Mouse (Mus musculus) neural tube, embryonic 15.5 days (tissue): Measurements from ENCODE around the gene C5ar2. TPM values are rescaled to one million over a fixed set of nuclear protein-coding genes. Genes with fewer than 3 reads are reported as not detected.

ENCODE experiments used
- ATAC-seq: fragments of 200-750 bp; cut with Nextera tagmentation; 2 replicates; pipeline ENCODE4 v1.8.0; 2017; ENCODE audit warnings: mild to moderate bottlenecking, moderate TSS enrichment, moderate library complexity; ENCODE audit not compliant: low FRiP score
- H3K27ac ChIP-seq: fragments of 300-500 bp; sonication (generic); replicated peaks from 2 replicates; pipeline ENCODE4 v1.5.1; 2015; ENCODE audit warnings: mild to moderate bottlenecking, inconsistent platforms
- H3K27me3 ChIP-seq: fragments of 300-500 bp; sonication (generic); replicated peaks from 2 replicates; pipeline ENCODE4 v1.6.1; 2015; ENCODE audit warnings: inconsistent platforms
- H3K36me3 ChIP-seq: fragments of 300-500 bp; sonication (generic); 2 replicates; pipeline ENCODE4 v1.6.1; 2015; ENCODE audit warnings: inconsistent platforms
- H3K4me1 ChIP-seq: fragments of 300-500 bp; sonication (generic); 2 replicates; pipeline ENCODE4 v1.6.1; 2015; ENCODE audit warnings: inconsistent platforms
- H3K4me2 ChIP-seq: fragments of 300-500 bp; sonication (generic); 2 replicates; pipeline ENCODE4 v1.6.1; 2015; ENCODE audit warnings: inconsistent platforms, mild to moderate bottlenecking, moderate library complexity
- H3K4me3 ChIP-seq: fragments of 300-500 bp; sonication (generic); replicated peaks from 2 replicates; pipeline ENCODE4 v1.5.1; 2015; ENCODE audit warnings: mild to moderate bottlenecking, inconsistent platforms
- H3K9ac ChIP-seq: fragments of 300-500 bp; sonication (generic); replicated peaks from 2 replicates; pipeline ENCODE4 v1.6.1; 2015; ENCODE audit warnings: mild to moderate bottlenecking, inconsistent platforms
- H3K9me3 ChIP-seq: fragments of 300-500 bp; sonication (generic); replicated peaks from 2 replicates; pipeline ENCODE4 v1.6.1; 2016; ENCODE audit warnings: inconsistent platforms
- WGBS: fragments of 180-500 bp; shearing (Covaris S2); methylation state at CpG from one replicate; pipeline ENCODE4 v1.1.7; 2015; ENCODE audit warnings: mixed read lengths; 5-methylcytosine and 5-hydroxymethylcytosine counted together
- polyA plus RNA-seq: library from polyadenylated mRNA; unstranded; fragments of >200 nt; fragmentation: Nextera tagmentation; extraction: Ambion mirVana; gene quantifications from 2 replicates; pipeline ENCODE4 v1.2.1, GENCODE M21; 2015

Gene C5ar2
- 0.10 and 0.22 TPM in 2 replicates for polyA plus RNA-seq

DNA sequence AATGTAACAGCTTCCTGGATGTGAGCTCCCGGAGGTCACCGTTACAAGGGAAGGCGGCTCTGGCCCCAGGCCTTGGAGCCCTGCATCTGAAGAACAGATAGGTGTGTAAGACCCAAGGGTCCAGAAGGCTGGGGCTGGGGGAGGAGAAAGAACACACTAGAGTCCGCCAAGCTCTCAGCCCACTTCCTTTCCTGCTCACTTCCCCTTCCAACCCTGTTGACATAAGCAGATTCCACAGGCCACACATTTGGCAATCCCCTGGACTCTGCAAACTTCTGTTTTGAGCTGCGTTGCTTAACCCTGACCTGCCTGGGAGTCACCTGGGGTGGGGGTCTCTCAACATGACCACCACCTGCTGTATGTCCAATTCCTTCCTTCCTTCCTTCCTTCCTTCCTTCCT is at the start of gene C5ar2:
TSS of gene C5ar2 (minus strand) at position 88 of the 400 bp plus-strand sequence.
- no peak within 1 kb of the TSS for H3K27ac ChIP-seq
- no peaks in the 10 kb centered on the region for H3K9me3 ChIP-seq
- no peak for ATAC-seq
- WGBS: 76% methylated on average over 5 of the region's 5 CpGs
- H3K27me3 ChIP-seq: no peaks in the 10 kb centered on the region
- H3K9ac ChIP-seq: no peak within 1 kb of the TSS
- H3K4me3 ChIP-seq: no peak within 1 kb of the TSS
- no peaks in the 10 kb centered on the region for H3K4me1 ChIP-seq
- H3K4me2 ChIP-seq: no peak within 1 kb of the TSS
- H3K36me3 ChIP-seq: no peaks in the 10 kb centered on the region

GRCm38 (mm10) chr7:16287791-16288190 is 43.8 kb upstream of the C5ar2 start:
- H3K4me1 ChIP-seq: peaks cover 16% of the 10 kb centered on the region
- peaks cover 9% of the 10 kb centered on the region; the same call in 1 of the 2 replicates for H3K36me3 ChIP-seq
- WGBS: 79% methylated on average over 1 of the region's 1 CpGs
- no peaks in the 10 kb centered on the region for H3K27me3 ChIP-seq
- H3K4me2 ChIP-seq: no peak overlapping the region
- ATAC-seq: no peak
- H3K27ac ChIP-seq: no peak overlapping the region
- no peak overlapping the region for H3K9ac ChIP-seq
- H3K9me3 ChIP-seq: no peaks in the 10 kb centered on the region
- H3K4me3 ChIP-seq: no peak overlapping the region

- peak overlapping the region; percentile 97 for H3K27ac ChIP-seq
- H3K4me2 ChIP-seq: peak overlapping the region; percentile 62
- no peak for ATAC-seq
- H3K9me3 ChIP-seq: no peaks in the 10 kb centered on the region
- H3K36me3 ChIP-seq: peaks cover 16% of the 10 kb centered on the region
- peak overlapping the region; percentile 66 for H3K4me3 ChIP-seq
- 78% methylated on average over 2 of the region's 2 CpGs for WGBS
- H3K9ac ChIP-seq: peak overlapping the region; percentile 58
- peaks cover 16% of the 10 kb centered on the region for H3K4me1 ChIP-seq
- H3K27me3 ChIP-seq: no peaks in the 10 kb centered on the region
Observed at GRCm38 (mm10) chr7:16287016-16287415, 43.1 kb upstream of the C5ar2 start.

- H3K27me3 ChIP-seq: no peaks in the 10 kb centered on the region
- peaks cover 23% of the 10 kb centered on the region for H3K36me3 ChIP-seq
- WGBS: 1% methylated on average over 70 of the region's 70 CpGs
- peak within 1 kb of the TSS; percentile 97 for H3K27ac ChIP-seq
- peaks cover 16% of the 10 kb centered on the region for H3K4me1 ChIP-seq
- no peaks in the 10 kb centered on the region for H3K9me3 ChIP-seq
- peak within 1 kb of the TSS; percentile 62 for H3K4me2 ChIP-seq
- H3K9ac ChIP-seq: peak within 1 kb of the TSS; percentile 58
- ATAC-seq: peak; percentile 94
- H3K4me3 ChIP-seq: peak within 1 kb of the TSS; percentile 66
Observed at GRCm38 (mm10) chr7:16286026-16286961, 42.3 kb upstream of the C5ar2 start, which contains the start of gene Ccdc9. Ccdc9 (minus strand) TSS chr7:16286795.

DNA sequence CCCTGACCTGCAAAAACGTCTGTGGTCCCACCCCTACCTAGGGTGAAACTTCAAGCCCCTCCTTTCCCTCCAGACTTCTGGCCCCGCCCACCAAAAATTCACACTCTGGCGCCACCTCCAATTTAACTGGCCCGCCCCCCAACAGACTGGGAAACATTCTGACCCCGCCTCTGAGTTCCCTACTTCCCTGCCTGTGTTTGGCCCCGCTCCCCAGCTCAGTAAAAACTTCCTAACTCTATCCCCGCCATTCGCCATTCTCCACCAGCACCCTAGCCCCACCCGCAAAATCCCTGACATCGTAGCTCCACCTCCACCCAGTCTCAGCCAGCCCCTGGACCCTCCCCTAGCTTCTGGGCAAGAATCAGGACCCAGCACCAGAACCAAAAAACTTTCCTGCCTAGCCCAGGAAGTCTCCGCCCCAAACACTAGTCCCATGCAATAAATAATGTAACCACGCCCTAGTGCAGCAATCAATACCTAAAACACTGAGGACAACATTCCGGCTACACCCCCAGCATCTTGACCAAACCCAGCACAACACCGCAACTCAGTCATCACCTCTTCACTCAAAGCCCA is 41.6 kb upstream of the C5ar2 start:
- peak; percentile 43 for ATAC-seq
- Histone ChIP-seq H3K4me1 (peaks cover 16% of the 10 kb centered on the region), H3K27me3 (no peaks in the 10 kb centered on the region), H3K4me2 (peak overlapping the region; percentile 62), H3K9me3 (no peaks in the 10 kb centered on the region), H3K9ac (no peak overlapping the region), H3K4me3 (peak overlapping the region; percentile 66), H3K27ac (peak overlapping the region; percentile 97), H3K36me3 (peaks cover 31% of the 10 kb centered on the region)
- WGBS: 7% methylated on average over 13 of the region's 14 CpGs

GRCm38 (mm10) chr7:16284904-16285303 is 41.0 kb upstream of the C5ar2 start:
- H3K9me3 ChIP-seq: no peaks in the 10 kb centered on the region
- H3K36me3 ChIP-seq: peaks cover 36% of the 10 kb centered on the region
- ATAC-seq: no peak
- H3K9ac ChIP-seq: no peak overlapping the region
- peak overlapping the region; percentile 66; the same call in 1 of the 2 replicates for H3K4me3 ChIP-seq
- WGBS: 78% methylated on average over 9 of the region's 9 CpGs
- H3K4me2 ChIP-seq: peak overlapping the region; percentile 62
- H3K27ac ChIP-seq: peak overlapping the region; percentile 97; the same call in 1 of the 2 replicates
- H3K4me1 ChIP-seq: peaks cover 16% of the 10 kb centered on the region
- no peaks in the 10 kb centered on the region for H3K27me3 ChIP-seq

DNA sequence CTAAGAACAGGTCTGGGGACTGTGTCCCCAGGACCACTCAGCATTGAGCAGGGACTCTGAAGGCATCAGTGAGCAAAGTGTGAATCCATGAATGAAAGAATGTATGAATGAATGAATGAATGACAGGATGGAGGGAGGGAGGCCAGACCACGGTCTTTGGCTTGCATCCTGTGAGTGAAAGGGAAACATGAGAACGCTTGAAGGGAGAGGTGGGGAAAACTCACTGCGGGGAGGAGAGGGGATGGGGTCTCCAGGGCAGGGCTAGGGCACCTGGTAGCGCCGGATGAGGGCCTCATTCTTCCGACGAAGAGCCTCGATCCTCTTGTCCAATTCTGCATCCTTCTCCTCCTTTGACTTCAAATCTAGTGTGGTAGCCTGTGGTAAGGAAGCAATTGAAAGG is 40.0 kb upstream of the C5ar2 start:
- Histone ChIP-seq H3K27ac (no peak overlapping the region), H3K9me3 (no peaks in the 10 kb centered on the region), H3K36me3 (peaks cover 39% of the 10 kb centered on the region), H3K4me1 (peaks cover 16% of the 10 kb centered on the region), H3K9ac (no peak overlapping the region), H3K4me2 (no peak overlapping the region), H3K27me3 (no peaks in the 10 kb centered on the region), H3K4me3 (no peak overlapping the region)
- ATAC-seq: no peak
- 92% methylated on average over 8 of the region's 8 CpGs for WGBS

- Histone ChIP-seq H3K9ac (no peak overlapping the region), H3K27me3 (no peaks in the 10 kb centered on the region), H3K36me3 (peaks cover 54% of the 10 kb centered on the region), H3K27ac (no peak overlapping the region), H3K9me3 (no peaks in the 10 kb centered on the region), H3K4me3 (no peak overlapping the region), H3K4me1 (peaks cover 16% of the 10 kb centered on the region), H3K4me2 (no peak overlapping the region)
- WGBS: 91% methylated on average over 13 of the region's 13 CpGs
- ATAC-seq: no peak
Observed at GRCm38 (mm10) chr7:16282334-16282733, 38.4 kb upstream of the C5ar2 start.

DNA sequence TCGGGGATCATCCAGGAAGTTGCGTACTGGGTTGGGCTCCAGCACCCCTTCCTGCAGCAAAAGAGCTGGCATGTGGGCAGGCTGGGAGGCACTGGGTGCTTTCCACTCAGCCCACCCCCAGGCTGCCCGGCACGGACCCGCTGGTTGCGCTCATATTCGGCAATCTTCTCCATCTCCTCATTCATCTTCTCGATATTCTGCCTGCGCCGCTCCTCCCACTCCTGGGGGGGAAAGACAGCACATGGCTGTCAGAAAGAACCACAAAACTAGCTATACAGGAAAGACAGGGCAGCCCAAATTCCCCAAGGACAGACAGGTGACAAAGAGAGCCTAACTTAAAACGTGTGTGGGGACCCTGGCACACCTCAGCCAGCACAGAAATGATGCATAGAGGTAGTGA is 36.8 kb upstream of the C5ar2 start:
- no peak overlapping the region for H3K9ac ChIP-seq
- H3K27ac ChIP-seq: no peak overlapping the region
- H3K4me2 ChIP-seq: no peak overlapping the region
- ATAC-seq: no peak
- H3K36me3 ChIP-seq: peaks cover 70% of the 10 kb centered on the region
- peaks cover 13% of the 10 kb centered on the region for H3K4me1 ChIP-seq
- WGBS: 91% methylated on average over 11 of the region's 11 CpGs
- H3K9me3 ChIP-seq: no peaks in the 10 kb centered on the region
- no peaks in the 10 kb centered on the region for H3K27me3 ChIP-seq
- no peak overlapping the region for H3K4me3 ChIP-seq

GRCm38 (mm10) chr7:16274922-16275890 is 31.3 kb upstream of the C5ar2 start:
- no peaks in the 10 kb centered on the region for H3K27me3 ChIP-seq
- no peak overlapping the region for H3K27ac ChIP-seq
- no peak overlapping the region; the same call in 1 of the 2 replicates for H3K9ac ChIP-seq
- 86% methylated on average over 10 of the region's 10 CpGs for WGBS
- H3K4me2 ChIP-seq: no peak overlapping the region
- H3K36me3 ChIP-seq: peaks cover 44% of the 10 kb centered on the region
- ATAC-seq: no peak
- peaks cover 42% of the 10 kb centered on the region for H3K4me1 ChIP-seq
- no peak overlapping the region for H3K4me3 ChIP-seq
- H3K9me3 ChIP-seq: no peaks in the 10 kb centered on the region

DNA sequence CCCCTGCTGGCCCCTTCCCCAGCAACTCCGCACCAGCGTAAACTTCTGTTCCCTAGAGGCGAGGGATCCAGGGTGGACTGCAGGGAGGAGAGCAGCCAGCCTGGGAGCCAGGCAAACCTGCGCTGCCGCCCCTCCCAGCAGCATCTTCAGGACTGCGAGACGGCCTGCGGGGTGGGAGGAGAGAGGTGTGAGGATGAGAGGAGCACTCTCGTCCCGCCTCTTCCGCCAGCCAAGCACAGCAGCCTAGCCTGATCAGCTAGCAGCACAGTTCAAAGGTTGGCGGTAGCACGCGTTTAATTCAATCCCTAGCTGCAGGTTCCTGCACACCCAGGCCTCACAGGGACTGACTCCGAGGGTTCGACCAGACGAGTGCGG is 29.8 kb upstream of the C5ar2 start:
- no peaks in the 10 kb centered on the region for H3K9me3 ChIP-seq
- peak overlapping the region; percentile 83 for H3K9ac ChIP-seq
- peak overlapping the region; percentile 86 for H3K4me2 ChIP-seq
- WGBS: under 1% methylated on average over 17 of the region's 18 CpGs
- ATAC-seq: peak; percentile 78
- peaks cover 36% of the 10 kb centered on the region for H3K36me3 ChIP-seq
- H3K4me3 ChIP-seq: peak overlapping the region; percentile 86
- peak overlapping the region; percentile 97 for H3K27ac ChIP-seq
- peaks cover 46% of the 10 kb centered on the region for H3K4me1 ChIP-seq
- no peaks in the 10 kb centered on the region for H3K27me3 ChIP-seq
